Mouse (Mus musculus) brain, embryonic 14.5 days (tissue): ENCODE results near the gene Top2a. TPM values are rescaled to one million over a fixed set of nuclear protein-coding genes. Genes with fewer than 3 reads are reported as not detected.
A peak's percentile ranks its signal among the peaks of the same experiment; 100 is the strongest.
"Not testable (repeated sequence)": the region's sequence is repeated elsewhere in the genome, so short reads cannot be mapped to it uniquely, and the experiment has no call there.

ENCODE experiments used
- DNase-seq: peaks from one replicate; pipeline ENCODE4 v3.0.0-alpha.2; 2011; ENCODE audit warnings: low read depth
- CTCF ChIP-seq: fragments of 200-500 bp; IDR thresholded peaks from 2 replicates; pipeline ENCODE4 v1.5.1; 2012; ENCODE audit warnings: inconsistent platforms, mild to moderate bottlenecking, moderate library complexity, borderline replicate concordance; ENCODE audit not compliant: insufficient read depth, insufficient read length; ENCODE audit errors: extremely low read depth
- POLR2A ChIP-seq: fragments of 200-500 bp; IDR thresholded peaks from 2 replicates; pipeline ENCODE4 v1.6.1; 2012; ENCODE audit warnings: mild to moderate bottlenecking, inconsistent platforms, borderline replicate concordance; ENCODE audit not compliant: poor library complexity, insufficient read depth, insufficient read length, severe bottlenecking; ENCODE audit errors: extremely low read depth
- polyA plus RNA-seq: library from polyadenylated mRNA; depleted of rRNA; stranded (reverse); fragments of >200 nt; gene quantifications from 2 replicates; pipeline ENCODE4 v1.2.3, GENCODE M21; 2012

Top2a gene
- polyA plus RNA-seq, 1 experiment: 57.3 TPM

DNA sequence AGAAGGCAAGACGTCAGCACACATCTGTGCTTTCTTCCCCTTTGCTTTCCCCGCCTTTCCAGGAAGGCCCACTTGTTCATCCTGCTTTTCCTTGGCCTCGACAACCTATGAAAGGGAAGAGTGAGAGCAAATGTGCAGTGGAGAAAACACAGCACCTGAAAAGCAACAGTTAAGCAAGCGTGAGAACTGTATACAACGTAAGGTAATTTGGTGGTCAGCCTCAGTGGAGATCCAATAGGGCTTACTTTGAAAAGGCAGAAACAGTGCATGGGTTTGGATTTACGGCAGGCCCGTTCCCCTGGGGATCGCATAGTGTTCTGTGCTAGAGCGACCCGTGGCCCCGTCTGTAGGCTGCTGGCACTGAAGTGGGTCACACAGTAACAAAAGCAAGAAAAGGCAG, 24.7 kb downstream of the Top2a start:
- TF ChIP-seq POLR2A (no peak), CTCF (no peak)
- DNase-seq: no peak

DNA sequence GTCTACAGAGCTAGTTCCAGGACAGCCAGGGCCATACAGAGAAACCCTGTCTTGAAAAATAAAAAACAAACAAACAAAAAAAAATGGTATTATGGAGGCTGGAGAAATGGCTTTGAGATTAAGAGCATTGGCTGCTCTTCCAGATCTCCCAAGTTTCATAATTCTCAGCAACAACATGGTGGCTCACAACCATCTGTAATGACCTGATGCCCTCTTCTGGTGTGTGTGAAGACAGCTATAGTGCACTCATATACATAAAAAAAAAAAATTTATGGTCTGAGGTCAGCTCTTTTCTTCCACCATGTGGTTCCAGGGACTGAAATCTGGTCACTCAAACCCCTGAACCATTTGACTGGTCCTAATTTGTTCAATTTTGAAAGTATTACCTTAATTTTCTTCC, 25.2 kb downstream of the Top2a start:
- no peak for TF ChIP-seq CTCF
- TF ChIP-seq POLR2A: no peak
- DNase-seq: peak; percentile 28

DNA sequence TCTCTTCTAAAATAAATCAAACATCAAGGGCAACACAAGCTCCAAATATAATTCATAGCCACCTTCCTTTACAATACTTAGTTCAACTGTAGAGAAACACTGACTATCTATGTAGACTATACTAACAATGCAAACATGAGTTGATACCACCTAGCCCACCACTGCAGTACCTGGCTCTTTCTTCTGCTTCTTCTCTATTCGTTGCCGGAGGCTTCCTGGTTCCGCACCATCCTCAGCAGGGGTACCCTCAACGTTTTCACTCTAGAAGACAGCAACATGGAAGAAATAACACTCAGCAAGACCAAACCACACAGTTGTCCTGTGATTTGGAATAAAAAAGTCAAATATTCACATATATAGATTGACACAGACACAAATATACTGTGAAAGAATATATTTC, 26.3 kb downstream of the Top2a start:
- TF ChIP-seq CTCF (no peak), POLR2A (no peak)

GRCm38 (mm10) chr11:98995987-98996386, 28.0 kb downstream of the Top2a start:
- TF ChIP-seq POLR2A (no peak), CTCF (no peak)
- no peak for DNase-seq

More for the DNA sequence above, 26.3 kb downstream of the Top2a start:
- no peak for DNase-seq

GRCm38 (mm10) chr11:98990866-98991265, 33.1 kb downstream of the Top2a start:
- DNase-seq: no peak
- no peak for TF ChIP-seq POLR2A
- no peak for TF ChIP-seq CTCF

- DNase-seq: not testable (repeated sequence)
These were observed 35.7 kb downstream of the Top2a start for GRCm38 (mm10) chr11:98988260-98988659.

GRCm38 (mm10) chr11:98985542-98985941, 38.4 kb downstream of the Top2a start:
- TF ChIP-seq CTCF (no peak), POLR2A (no peak)
- DNase-seq: no peak

GRCm38 (mm10) chr11:98983551-98983950, 40.4 kb downstream of the Top2a start:
- TF ChIP-seq POLR2A (no peak), CTCF (no peak)
- DNase-seq: no peak

DNA sequence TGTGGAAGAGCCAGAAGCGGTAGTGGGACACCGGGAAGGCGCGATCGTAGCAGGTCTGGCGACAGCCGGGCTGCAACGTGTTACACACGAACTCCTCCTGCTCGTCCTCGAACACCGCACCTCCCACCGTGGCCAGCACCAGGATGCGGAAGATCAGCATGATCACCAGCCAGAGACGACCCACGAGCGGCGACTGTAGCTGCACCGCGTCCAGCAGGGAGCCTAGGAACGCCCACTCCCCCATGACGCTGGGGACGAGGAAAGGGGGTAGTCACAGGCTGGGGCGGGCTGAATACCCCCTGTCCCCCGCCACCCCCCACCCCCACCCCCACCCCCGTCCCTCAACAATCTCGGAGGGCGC, 41.2 kb downstream of the Top2a start, which contains the start of gene Gjd3:
Gjd3 (minus strand) TSS at position 244 of the 361 bp plus-strand sequence.
- TF ChIP-seq POLR2A: no peak
- no peak for TF ChIP-seq CTCF
- no peak for DNase-seq

- DNase-seq: peak; percentile 84
- TF ChIP-seq POLR2A (peak; percentile 24; the same call in 1 of the 2 replicates), CTCF (peak; percentile 81)
These were observed 41.8 kb downstream of the Top2a start for GRCm38 (mm10) chr11:98981997-98982772.

GRCm38 (mm10) chr11:98981289-98981996, 42.5 kb downstream of the Top2a start:
- DNase-seq: peak; percentile 48
- TF ChIP-seq CTCF (no peak), POLR2A (no peak)

GRCm38 (mm10) chr11:98979356-98979755, 44.6 kb downstream of the Top2a start:
- TF ChIP-seq POLR2A: no peak
- TF ChIP-seq CTCF: no peak

GRCm38 (mm10) chr11:98978526-98979148, 45.4 kb downstream of the Top2a start:
- TF ChIP-seq CTCF (no peak), POLR2A (no peak)
- DNase-seq: no peak

More at GRCm38 (mm10) chr11:98979356-98979755, 44.6 kb downstream of the Top2a start:
- no peak for DNase-seq
